7 mouse cellular contexts compared by ENCODE assay signal in genomic region chr6:88925640-88926205, GRCm38 (mm10). TPM values are rescaled to one million over a fixed set of nuclear protein-coding genes. Genes with fewer than 3 reads are reported as not detected.
DNase-seq lines count a peak whose midpoint lies in the region; ATAC-seq lines count a peak whose summit lies in the region.

No protein-coding gene starts in this region.

- H3K4me3 ChIP-seq in hindbrain, embryonic 14.5 days (replicated peaks; ENCODE audit: low read length) = no peak overlapping the region
- no peak overlapping the region for H3K4me3 ChIP-seq in neural tube, embryonic 11.5 days (ENCODE audit: low read depth, low read length)

- no peaks in the 10 kb centered on the region for H3K36me3 ChIP-seq in hindbrain, embryonic 14.5 days (replicated peaks; ENCODE audit: control insufficient read depth, insufficient read depth)
- H3K36me3 ChIP-seq in neural tube, embryonic 11.5 days (ENCODE audit: control insufficient read depth, insufficient read depth, low read length) = no peaks in the 10 kb centered on the region

- peak overlapping the region; percentile 85 for H3K27ac ChIP-seq in hindbrain, embryonic 14.5 days
- peak overlapping the region; percentile 75 for H3K27ac ChIP-seq in neural tube, embryonic 11.5 days (ENCODE audit: low read depth, low read length)

- peak; percentile 53; the same call in 1 of the 2 replicates for ATAC-seq in hindbrain, embryonic 14.5 days (ENCODE audit: low FRiP score)
- peak; percentile 78 for ATAC-seq in neural tube, embryonic 11.5 days (ENCODE audit: insufficient read depth, low FRiP score, low TSS enrichment)

- no peaks in the 10 kb centered on the region for H3K9me3 ChIP-seq in hindbrain, embryonic 14.5 days (ENCODE audit: control insufficient read depth, low read length)
- no peaks in the 10 kb centered on the region for H3K9me3 ChIP-seq in neural tube, embryonic 11.5 days (ENCODE audit: control insufficient read depth, low read length)

- DNase-seq in ES-CJ7 (ENCODE audit: low read depth, low spot score) = peak; percentile 74
- peak; percentile 43 for DNase-seq in brain, adult 2 months (ENCODE audit: low read depth, low spot score)
- no peak for DNase-seq in hindbrain, embryonic 14.5 days (ENCODE audit: low spot score)
- peak; percentile 84 for DNase-seq in neural tube, embryonic 11.5 days (ENCODE audit: low spot score)
- no peak for DNase-seq in yolk sac, embryonic 10.5 days (ENCODE audit: low spot score)
- DNase-seq in spleen, postnatal 4 days (ENCODE audit: low spot score in 2 of 2) = no peak
- DNase-seq in cerebellum, postnatal 36 days = no peak

- peak overlapping the region; percentile 21; the same call in 1 of the 2 replicates for H3K9ac ChIP-seq in hindbrain, embryonic 14.5 days
- H3K9ac ChIP-seq in neural tube, embryonic 11.5 days (ENCODE audit: low read length) = peak overlapping the region; percentile 11; the same call in 1 of the 2 replicates

- no peaks in the 10 kb centered on the region for H3K27me3 ChIP-seq in hindbrain, embryonic 14.5 days (ENCODE audit: control insufficient read depth, insufficient read depth, low read length)
- no peaks in the 10 kb centered on the region for H3K27me3 ChIP-seq in neural tube, embryonic 11.5 days (ENCODE audit: control insufficient read depth, insufficient read depth, low read length)

- H3K4me1 ChIP-seq in hindbrain, embryonic 14.5 days (replicated peaks; ENCODE audit: control insufficient read depth, insufficient read depth, low read length) = peaks cover 47% of the 10 kb centered on the region
- peaks cover 28% of the 10 kb centered on the region for H3K4me1 ChIP-seq in neural tube, embryonic 11.5 days (ENCODE audit: control insufficient read depth, insufficient read depth, low read length)

- 6% methylated on average over 4 of the region's 4 CpGs for WGBS in hindbrain, embryonic 14.5 days
- WGBS in neural tube, embryonic 11.5 days = 4% methylated on average over 4 of the region's 4 CpGs

- no peak overlapping the region for H3K4me2 ChIP-seq in hindbrain, embryonic 14.5 days (replicated peaks)
- no peak overlapping the region for H3K4me2 ChIP-seq in neural tube, embryonic 11.5 days (ENCODE audit: low read depth)

RNA-seq across cellular contexts. Expression of gene Tpra1, which starts 23.7 kb away (rescaled TPM):
- polyA plus RNA-seq in hindbrain, embryonic 14.5 days (2014; fragmentation: Nextera tagmentation; extraction: Ambion mirVana) = 45.8 and 48.5 TPM in 2 replicates
- 44.8 and 48.8 TPM in 2 replicates for polyA plus RNA-seq in neural tube, embryonic 11.5 days (2014; fragmentation: Nextera tagmentation; extraction: Ambion mirVana)

RNA-seq across cellular contexts. Expression of gene Mcm2, which starts 27.1 kb away (rescaled TPM):
- polyA plus RNA-seq in hindbrain, embryonic 14.5 days (2014; fragmentation: Nextera tagmentation; extraction: Ambion mirVana) = 27.0 and 30.2 TPM in 2 replicates
- 194 and 219 TPM in 2 replicates for polyA plus RNA-seq in neural tube, embryonic 11.5 days (2014; fragmentation: Nextera tagmentation; extraction: Ambion mirVana)

RNA-seq across cellular contexts. Expression of gene Podxl2, which starts 50.9 kb away (rescaled TPM):
- 525 and 527 TPM in 2 replicates for polyA plus RNA-seq in hindbrain, embryonic 14.5 days (2014; fragmentation: Nextera tagmentation; extraction: Ambion mirVana)
- 129 and 135 TPM in 2 replicates for polyA plus RNA-seq in neural tube, embryonic 11.5 days (2014; fragmentation: Nextera tagmentation; extraction: Ambion mirVana)

Comparison
In these comparisons a context has a peak if more than half of its experiments do, and no peak if none do; other contexts are left out.
1. DNase-seq: peak in ES-CJ7 (single experiment), brain, adult 2 months (single experiment) and neural tube, embryonic 11.5 days (single experiment); none in hindbrain, embryonic 14.5 days (single experiment), yolk sac, embryonic 10.5 days (single experiment), spleen, postnatal 4 days (0 of 2) and cerebellum, postnatal 36 days (0 of 2).